Mouse (Mus musculus) bone marrow macrophage, adult 2 months (primary cell): ENCODE results near the gene Cdk14. TPM values are rescaled to one million over a fixed set of nuclear protein-coding genes. Genes with fewer than 3 reads are reported as not detected.
A peak's percentile ranks its signal among the peaks of the same experiment; 100 is the strongest.

Source experiments
- H3K27ac ChIP-seq: 2 replicates; pipeline ENCODE4 v1.5.1; 2012; ENCODE audit warnings: low read depth, low read length; ENCODE audit not compliant: insufficient read depth
- H3K4me1 ChIP-seq: 2 replicates; pipeline ENCODE4 v1.6.1; 2012; ENCODE audit warnings: low read length; ENCODE audit not compliant: control insufficient read depth, insufficient read depth
- H3K4me3 ChIP-seq: 2 replicates; pipeline ENCODE4 v1.5.1; 2012; ENCODE audit warnings: mild to moderate bottlenecking, low read length, moderate library complexity; ENCODE audit not compliant: insufficient read depth
- CTCF ChIP-seq: IDR thresholded peaks from 2 replicates; pipeline ENCODE4 v1.5.1; 2012; ENCODE audit warnings: low read depth, mild to moderate bottlenecking, low read length, moderate library complexity
- POLR2A ChIP-seq: IDR thresholded peaks from 2 replicates; pipeline ENCODE4 v1.6.1; 2012; ENCODE audit warnings: mild to moderate bottlenecking, low read depth, low read length, borderline replicate concordance
- polyA plus RNA-seq: library from polyadenylated mRNA; stranded (reverse); fragments of >200 nt; gene quantifications from 2 replicates; pipeline ENCODE4 v1.2.4, GENCODE M21; 2012; ENCODE audit not compliant: missing spikeins, insufficient read depth, insufficient read length

The Cdk14 gene
- polyA plus RNA-seq, 1 experiment: 43.6 TPM

GRCm38 (mm10) chr5:4761891-4762290 lies 658.2 kb downstream of the Cdk14 start:
- no peaks in the 10 kb centered on the region for H3K4me1 ChIP-seq
- H3K4me3 ChIP-seq: no peak overlapping the region
- H3K27ac ChIP-seq: no peak overlapping the region
- TF ChIP-seq CTCF (no peak), POLR2A (no peak)

- H3K4me3 ChIP-seq: peak overlapping the region; percentile 79
- H3K4me1 ChIP-seq: no peaks in the 10 kb centered on the region
- TF ChIP-seq CTCF: no peak
- no peak for TF ChIP-seq POLR2A
- no peak overlapping the region for H3K27ac ChIP-seq
These were observed 661.6 kb downstream of the Cdk14 start for GRCm38 (mm10) chr5:4758331-4759080.

GRCm38 (mm10) chr5:4757902-4758301 lies 662.2 kb downstream of the Cdk14 start, which contains the start of gene Fzd1:
Fzd1 (minus strand) TSS chr5:4758035.
- no peak for TF ChIP-seq CTCF
- TF ChIP-seq POLR2A: no peak
- no peak within 1 kb of the TSS for H3K27ac ChIP-seq
- H3K4me1 ChIP-seq: no peaks in the 10 kb centered on the region
- H3K4me3 ChIP-seq: peak within 1 kb of the TSS; percentile 79

GRCm38 (mm10) chr5:4756871-4757711 lies 663.0 kb downstream of the Cdk14 start:
- TF ChIP-seq POLR2A (no peak), CTCF (no peak)
- Histone ChIP-seq H3K27ac (no peak overlapping the region), H3K4me3 (peak overlapping the region; percentile 79), H3K4me1 (no peaks in the 10 kb centered on the region)

- no peaks in the 10 kb centered on the region for H3K4me1 ChIP-seq
- TF ChIP-seq POLR2A: no peak
- TF ChIP-seq CTCF: no peak
These were observed 664.0 kb downstream of the Cdk14 start for GRCm38 (mm10) chr5:4756001-4756681.

GRCm38 (mm10) chr5:4755326-4755725 lies 664.8 kb downstream of the Cdk14 start:
- Histone ChIP-seq H3K4me1 (no peaks in the 10 kb centered on the region), H3K4me3 (no peak overlapping the region), H3K27ac (no peak overlapping the region)
- no peak for TF ChIP-seq CTCF
- no peak for TF ChIP-seq POLR2A

More at GRCm38 (mm10) chr5:4756001-4756681, 664.0 kb downstream of the Cdk14 start:
- no peak overlapping the region for H3K27ac ChIP-seq
- H3K4me3 ChIP-seq: peak overlapping the region; percentile 79; the same call in 1 of the 2 replicates

GRCm38 (mm10) chr5:4754701-4755281 lies 665.3 kb downstream of the Cdk14 start:
- Histone ChIP-seq H3K4me1 (no peaks in the 10 kb centered on the region), H3K27ac (no peak overlapping the region), H3K4me3 (no peak overlapping the region)
- TF ChIP-seq CTCF (no peak), POLR2A (no peak)

Other genes starting within 250 kb of the Cdk14 start
- gene 1700015F17Rik, start 58.8 kb upstream of the Cdk14 start, polyA plus RNA-seq: not detected in 2 replicates
- gene Cldn12, start 94.6 kb upstream of the Cdk14 start, polyA plus RNA-seq: 2.1 and 2.6 TPM in 2 replicates
- gene Gtpbp10, start 139.2 kb upstream of the Cdk14 start, polyA plus RNA-seq: 11.2 and 14.3 TPM in 2 replicates
- not detected in 2 replicates for gene Gm8773, start 153.5 kb upstream of the Cdk14 start, polyA plus RNA-seq
- not detected in 2 replicates for gene Cfap69, start 243.9 kb upstream of the Cdk14 start, polyA plus RNA-seq